20 mouse cellular contexts compared by ENCODE assay signal in the genomic region with DNA sequence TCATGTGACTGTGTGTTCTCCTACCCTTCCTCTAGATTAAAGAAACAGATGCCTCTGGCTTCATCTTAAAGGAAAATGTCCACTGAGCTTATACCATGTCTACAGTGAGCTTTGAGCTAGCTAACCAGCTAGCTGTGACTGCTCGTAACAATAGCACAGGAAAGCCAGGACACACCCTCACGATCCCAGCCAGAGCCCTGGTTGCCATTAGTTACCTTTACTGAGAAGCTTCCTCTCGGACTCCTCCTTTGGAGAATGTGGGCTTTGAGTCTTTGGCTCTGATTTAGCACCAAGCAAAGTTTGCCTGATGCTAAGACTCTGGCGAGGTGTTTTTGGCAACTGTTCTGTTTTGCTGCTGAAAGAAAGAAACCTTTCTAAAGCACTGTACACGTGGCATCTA.
"Had no signal": no experiment of that assay in that cellular context is flagged by ENCODE, and none has a peak within 500 bp of the region (broad histone marks: within the 10 kb centered on the region; RNA-seq: fewer than 3 reads in every experiment).

No protein-coding gene starts in this region.

- H3K4me1 ChIP-seq: midbrain, embryonic 10.5 days; midbrain, embryonic 13.5 days; midbrain, embryonic 15.5 days; neural tube, embryonic 13.5 days; neural tube, embryonic 15.5 days had no signal

- DNase-seq: lung, adult 18-20 months; lung, embryonic 14.5 days; lung, postnatal 14 days; lung, postnatal 36 days; retina, postnatal 1 day; right cerebral cortex, adult 18-20 months; right cerebral cortex, postnatal 25 days; right cerebral cortex, postnatal 4 days; spleen, adult 18-20 months; thymus, adult 18-20 months; thymus, postnatal 25 days; thymus, postnatal 4 days had no signal

- H3K9ac ChIP-seq: lung, embryonic 14.5 days; midbrain, embryonic 13.5 days; midbrain, embryonic 15.5 days; neural tube, embryonic 13.5 days; neural tube, embryonic 15.5 days had no signal

- H3K27ac ChIP-seq: macrophage; midbrain, embryonic 10.5 days; midbrain, embryonic 13.5 days; midbrain, embryonic 15.5 days; neural tube, embryonic 13.5 days; neural tube, embryonic 15.5 days had no signal

- H3K27me3 ChIP-seq: megakaryocyte, embryonic 14.5 days; midbrain, embryonic 13.5 days; midbrain, embryonic 15.5 days; neural tube, embryonic 13.5 days; neural tube, embryonic 15.5 days had no signal

- ATAC-seq: midbrain, embryonic 13.5 days; midbrain, embryonic 15.5 days had no signal

- H3K4me2 ChIP-seq: lung, embryonic 14.5 days; midbrain, embryonic 13.5 days; midbrain, embryonic 15.5 days; neural tube, embryonic 13.5 days; neural tube, embryonic 15.5 days had no signal

- H3K4me3 ChIP-seq: megakaryocyte, embryonic 14.5 days; midbrain, embryonic 10.5 days; midbrain, embryonic 13.5 days; midbrain, embryonic 15.5 days; myocyte; neural tube, embryonic 13.5 days; neural tube, embryonic 15.5 days had no signal

- H3K9me3 ChIP-seq: megakaryocyte, embryonic 14.5 days; midbrain, embryonic 10.5 days; midbrain, embryonic 13.5 days; midbrain, embryonic 15.5 days; neural tube, embryonic 13.5 days; neural tube, embryonic 15.5 days had no signal
